Mouse (Mus musculus) lung, postnatal 4 days (tissue): ENCODE results near the gene Ppp2r5c.

Experiments
- DNase-seq, 2 experiments: peaks; one replicate each; pipeline ENCODE4 v3.0.0; 2021

The Ppp2r5c gene

DNA sequence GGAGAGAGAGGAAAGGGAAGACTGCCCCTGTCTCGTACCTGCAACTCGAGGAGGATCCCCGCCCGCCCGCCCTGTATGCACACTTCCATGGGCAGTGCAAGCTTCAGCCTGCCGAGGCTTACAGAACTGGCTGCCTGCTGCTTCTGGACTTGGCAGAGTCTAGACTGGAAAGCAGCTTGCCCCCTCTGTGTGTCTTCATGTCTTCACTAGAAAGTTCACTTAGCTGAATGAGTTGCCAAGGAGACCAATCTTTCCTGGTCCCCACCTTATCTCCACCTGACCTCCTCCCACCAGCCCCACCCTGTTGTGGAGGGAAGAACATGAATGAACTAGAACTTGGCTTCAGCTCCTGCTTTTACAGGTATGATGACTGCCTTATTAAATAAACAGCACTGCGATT is 66.0 kb downstream of the Ppp2r5c start:
- DNase-seq, result no peak

DNA sequence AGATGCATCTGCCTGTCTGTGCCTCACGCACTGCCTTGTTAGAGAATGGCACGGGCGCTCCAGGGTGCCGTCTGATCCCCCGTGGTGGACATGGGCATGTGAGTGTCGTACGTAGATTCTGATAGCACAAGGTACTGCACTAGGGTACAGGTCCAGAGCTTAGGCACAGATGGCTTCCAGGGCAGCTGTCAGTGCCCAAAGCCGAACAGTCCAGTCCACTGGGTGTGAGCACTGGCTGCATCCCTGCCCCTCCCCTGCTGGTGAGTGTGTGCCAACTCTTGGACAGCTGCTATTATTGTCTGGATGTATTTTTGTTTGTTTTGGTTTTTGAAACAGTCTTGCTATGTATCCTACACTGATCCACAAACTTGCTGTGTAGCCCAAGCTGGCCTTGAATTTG is 68.8 kb downstream of the Ppp2r5c start:
- DNase-seq, result peak in 1 of 2 experiments; percentile 60

DNA sequence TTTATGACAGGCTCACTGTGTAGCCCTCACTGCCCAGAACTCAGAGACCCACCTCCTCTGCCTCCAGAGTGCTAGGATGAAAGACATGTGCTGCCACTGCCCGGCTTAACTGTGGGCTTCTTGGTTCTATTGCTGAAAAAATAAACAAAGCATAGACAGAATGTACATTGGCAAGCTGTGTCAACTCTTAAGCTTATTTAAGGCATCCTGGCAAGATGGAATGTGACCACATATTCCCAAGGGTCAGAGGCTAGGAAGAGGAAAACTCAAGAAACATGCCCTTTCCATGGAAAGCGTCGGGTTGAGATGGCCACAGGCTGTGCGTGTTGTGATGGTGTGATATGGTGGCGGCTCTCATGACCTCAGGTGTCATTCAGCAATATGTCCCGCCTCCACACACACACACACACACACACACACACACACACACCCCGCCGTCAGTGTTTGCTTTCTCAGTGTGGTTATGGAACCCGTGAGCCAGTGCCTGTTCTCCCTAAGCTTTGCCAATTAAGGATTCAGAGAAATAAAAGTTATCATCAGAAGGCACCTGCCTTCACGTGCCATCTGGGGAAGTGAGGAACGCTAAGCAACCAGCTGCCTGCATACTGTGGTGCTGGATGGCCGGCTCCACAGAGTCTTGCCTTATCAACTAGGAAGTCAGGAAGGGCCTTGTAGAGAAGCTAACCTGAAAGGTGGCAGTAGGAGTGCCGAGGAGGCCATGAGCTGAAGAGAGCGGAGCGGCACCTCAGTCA is 73.5 kb downstream of the Ppp2r5c start:
- no peak for DNase-seq

DNA sequence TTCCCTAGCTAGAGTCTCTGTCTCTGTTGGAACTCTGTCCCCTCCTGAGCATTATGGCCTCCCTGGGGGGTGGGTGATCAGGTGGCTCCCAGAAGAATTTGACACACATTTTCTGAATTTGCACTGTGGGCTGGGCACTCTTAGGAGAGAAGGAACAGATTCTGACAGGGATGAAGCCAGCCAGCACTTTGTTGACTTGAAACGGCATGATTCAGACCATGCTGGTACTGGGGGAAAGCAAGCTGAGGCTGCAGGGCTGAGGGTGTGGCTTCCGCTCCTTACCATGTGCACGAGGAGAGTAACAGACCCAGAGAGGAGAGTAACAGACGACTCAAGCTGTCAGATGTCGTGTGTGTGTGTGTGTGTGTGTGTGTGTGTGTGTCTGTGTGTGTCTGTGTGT is 76.6 kb downstream of the Ppp2r5c start:
- DNase-seq, result no peak

DNA sequence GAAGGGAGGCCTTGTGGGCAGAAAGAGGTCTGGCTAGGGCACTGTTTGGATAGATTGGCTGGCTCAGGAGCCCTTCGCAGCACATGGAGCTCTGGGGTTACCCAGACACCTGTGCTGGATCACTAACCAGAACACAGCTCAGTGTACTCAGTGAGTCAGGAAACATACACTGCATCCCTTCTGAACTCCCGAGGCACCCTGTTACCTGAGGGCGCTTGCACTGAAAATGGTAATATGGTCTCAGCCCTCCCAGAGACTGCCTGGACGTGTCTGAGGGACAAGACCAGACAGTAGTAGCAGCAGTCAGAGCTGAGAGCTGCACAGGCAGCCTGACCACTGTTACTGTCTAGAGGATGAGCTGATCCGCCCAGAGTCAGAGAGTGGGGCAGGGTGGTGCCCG is 85.8 kb downstream of the Ppp2r5c start:
- DNase-seq, result no peak

DNA sequence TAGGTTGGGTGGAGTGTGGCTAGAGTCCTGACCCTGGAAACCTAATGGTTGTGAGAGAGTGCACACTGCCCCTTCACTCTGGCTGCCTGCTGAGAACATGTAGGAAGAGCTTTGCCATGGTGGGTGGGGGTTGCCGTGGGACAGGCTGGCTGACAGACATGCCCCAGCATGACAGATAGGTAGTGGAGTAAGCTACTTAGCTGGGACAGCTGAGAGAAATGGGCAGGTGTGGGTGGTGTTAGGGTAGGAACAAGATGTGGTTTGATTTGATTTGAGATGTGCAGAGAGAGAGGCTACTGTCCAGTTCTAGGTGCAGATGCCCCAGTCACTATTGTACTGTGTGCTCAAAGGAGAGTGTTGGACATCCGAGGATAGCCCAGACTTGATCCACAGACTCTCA is 86.2 kb downstream of the Ppp2r5c start:
- DNase-seq, result no peak

DNA sequence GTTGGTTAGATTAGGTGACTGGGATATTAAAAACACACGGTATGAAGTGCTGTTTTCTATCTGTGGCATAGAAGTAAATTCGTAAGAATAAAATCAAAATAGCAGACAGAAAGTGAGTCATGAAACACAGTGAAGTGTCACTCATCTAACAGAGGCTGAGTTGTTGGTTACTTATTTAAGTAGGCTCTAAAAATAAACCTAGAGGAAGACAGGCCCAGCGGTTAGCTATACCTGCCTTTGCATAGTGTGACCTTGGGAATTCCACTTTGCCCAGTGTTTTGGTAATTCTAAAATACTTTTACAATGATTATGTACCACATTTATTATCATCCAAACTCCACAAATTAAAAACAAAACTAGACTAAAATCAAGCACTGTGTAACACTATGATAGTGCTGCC is 86.9 kb downstream of the Ppp2r5c start:
- no peak for DNase-seq

DNA sequence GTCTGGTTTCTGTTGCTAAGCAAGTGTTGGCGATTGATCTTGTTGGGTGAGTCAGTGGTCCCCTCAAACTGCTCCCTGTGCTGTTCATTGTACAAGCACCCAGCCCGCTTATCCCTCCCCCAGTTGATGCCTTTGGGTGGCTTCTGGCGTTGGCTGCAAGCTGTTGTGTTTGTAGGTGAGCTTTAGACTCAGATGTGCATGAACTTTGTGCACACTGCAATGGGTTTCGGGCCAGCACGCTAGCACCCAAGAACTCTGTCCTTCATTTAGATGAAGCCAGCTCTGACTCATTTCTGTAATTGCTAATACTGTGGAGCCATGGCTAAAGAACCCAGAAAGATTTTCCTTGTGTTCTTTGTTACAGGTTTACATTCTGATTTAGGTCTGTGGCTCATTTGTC is 88.4 kb downstream of the Ppp2r5c start:
- no peak for DNase-seq

DNA sequence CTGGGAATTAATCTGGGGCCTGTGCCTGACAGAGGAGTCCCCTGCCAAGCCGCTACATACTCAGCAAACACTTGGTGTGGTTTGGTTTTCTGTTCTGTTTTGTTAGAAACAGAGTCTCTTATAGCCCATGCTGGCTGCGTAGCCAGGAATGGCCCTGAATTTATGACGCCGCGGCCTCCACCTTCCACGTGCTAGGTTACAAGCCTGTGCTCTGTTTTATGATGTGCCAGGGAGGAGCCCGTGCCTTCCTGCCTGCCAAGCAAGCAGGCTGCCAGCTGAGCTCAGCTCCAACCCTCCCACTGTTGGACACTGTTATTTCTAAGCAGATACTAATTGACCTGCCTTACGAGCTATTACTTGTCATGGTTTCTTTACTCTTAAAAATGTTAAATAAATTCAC is 90.8 kb downstream of the Ppp2r5c start:
- no peak for DNase-seq

DNA sequence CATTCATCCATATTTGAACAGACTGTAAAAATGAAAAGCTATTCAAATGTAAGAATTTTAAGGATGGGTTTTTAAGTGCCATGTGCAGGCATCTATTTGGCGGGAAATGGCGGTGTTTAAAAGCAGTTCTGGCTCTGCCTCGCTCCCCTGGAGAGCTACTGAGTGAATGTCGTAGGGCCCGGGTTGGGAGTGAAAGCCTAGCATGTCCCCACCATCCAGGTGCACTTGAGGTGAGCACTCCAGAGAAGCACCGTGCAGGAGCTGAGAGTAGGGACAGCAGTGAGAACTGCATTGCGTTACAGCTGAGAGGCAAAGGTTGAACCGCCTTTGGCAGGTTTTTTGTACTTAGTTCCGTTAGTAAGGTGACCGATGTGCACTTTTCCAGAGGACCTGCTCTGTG is 92.4 kb downstream of the Ppp2r5c start:
- DNase-seq, result no peak

DNA sequence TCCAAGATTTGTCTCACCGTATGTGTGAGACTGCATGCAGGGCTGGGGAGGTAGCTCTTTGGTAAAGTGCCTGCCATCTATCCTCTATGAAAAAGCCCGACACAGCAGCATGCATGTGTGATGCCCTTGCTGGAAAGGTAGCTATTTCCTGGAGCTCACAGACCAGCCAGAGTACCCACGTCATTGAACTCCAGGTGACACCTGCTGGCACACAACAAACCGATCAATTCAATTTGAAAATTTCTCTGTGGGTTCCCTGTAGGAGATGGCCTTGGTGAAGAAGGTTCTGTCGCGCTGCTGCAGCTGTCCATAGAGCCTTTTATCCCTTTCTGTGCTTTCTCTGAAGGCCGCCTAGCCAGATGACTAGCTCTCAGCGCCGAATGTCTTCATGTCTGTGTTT is 92.9 kb downstream of the Ppp2r5c start:
- no peak for DNase-seq

DNA sequence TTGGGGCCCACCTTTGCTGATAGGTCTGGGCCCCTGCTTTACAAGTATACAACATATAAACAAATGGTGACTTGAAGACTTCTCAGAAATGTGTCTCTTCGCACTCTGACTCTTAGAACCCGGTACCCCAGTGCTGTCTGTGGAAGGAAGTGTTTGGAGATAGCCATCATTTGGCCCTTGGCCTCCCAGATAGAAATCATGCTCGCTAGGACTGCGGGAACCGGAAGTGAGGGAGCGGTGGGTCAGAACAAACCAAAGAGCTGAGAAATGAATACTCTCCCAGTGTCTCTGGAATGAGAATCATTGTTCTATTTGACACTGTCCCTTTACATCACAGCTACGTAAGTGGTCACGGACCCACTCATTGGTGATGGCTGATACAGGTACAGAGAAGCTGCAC is 93.4 kb downstream of the Ppp2r5c start:
- DNase-seq, result no peak

DNA sequence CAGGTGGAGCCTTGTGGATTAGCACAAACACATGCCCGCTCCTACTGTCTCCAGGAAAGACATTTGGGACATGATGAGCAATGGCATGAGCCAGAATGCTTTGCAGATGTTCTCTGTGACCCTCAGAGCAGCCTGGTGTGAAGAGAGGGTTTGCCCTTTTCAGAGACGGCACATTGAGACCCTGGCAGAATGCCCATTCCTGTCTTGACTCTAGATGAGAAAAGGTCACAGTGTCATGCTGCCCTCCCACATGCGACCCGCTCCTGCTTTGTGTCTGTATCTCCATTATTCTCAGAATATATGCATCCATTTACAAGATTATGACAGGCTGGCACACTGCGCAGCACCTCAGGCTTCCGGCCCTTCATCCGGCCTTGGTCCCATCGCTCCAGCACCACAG is 94.1 kb downstream of the Ppp2r5c start:
- DNase-seq, result no peak

DNA sequence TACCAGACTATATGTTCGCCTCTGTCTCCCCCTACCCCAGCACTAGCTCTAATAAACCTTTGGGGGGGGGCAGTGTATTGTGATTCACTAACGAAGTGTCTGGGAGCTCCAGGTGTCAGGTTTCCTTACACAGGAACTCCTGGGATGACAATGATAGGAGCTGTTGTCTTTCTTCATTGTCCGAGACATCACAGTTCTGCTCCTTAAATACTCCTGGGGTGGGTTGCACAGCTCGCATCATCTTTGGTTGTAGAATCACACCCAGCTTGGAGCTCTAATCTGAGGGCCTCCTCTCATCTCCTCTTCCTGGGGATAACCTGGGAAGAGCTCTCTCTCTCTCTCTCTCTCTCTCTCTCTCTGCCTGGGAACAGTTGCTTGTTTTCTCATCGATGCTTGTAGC is 94.6 kb downstream of the Ppp2r5c start:
- no peak for DNase-seq

DNA sequence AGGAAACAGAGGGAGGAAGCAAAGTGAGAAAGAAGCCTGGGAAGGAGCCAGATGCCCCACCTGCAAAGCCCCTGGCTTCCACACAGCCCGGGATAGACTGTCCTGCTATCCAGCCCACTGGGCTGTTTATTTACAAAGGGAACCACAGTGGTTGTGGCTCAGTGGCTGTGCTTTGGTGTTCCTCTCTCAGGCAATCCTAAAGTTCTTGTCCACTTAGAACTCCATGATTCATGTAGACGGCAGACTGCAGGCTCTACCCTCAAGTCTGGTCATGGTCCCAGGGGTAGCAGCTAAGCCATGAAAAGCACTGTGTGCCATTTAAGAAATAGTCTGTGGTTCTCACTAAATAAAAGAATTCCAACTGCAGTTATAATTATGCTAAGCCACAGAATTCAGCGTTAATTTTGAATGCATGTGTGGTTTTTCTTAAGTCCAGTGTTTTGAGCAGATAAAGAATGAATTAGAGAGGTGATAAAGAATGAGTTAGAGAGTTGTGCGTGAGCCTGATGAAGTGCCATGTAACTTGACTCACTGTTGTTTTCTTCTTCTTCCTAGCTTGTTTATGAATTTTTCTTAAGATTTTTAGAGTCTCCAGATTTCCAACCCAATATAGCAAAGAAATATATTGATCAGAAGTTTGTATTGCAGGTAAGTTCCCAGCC is 98.3 kb downstream of the Ppp2r5c start:
- DNase-seq, result no peak

DNA sequence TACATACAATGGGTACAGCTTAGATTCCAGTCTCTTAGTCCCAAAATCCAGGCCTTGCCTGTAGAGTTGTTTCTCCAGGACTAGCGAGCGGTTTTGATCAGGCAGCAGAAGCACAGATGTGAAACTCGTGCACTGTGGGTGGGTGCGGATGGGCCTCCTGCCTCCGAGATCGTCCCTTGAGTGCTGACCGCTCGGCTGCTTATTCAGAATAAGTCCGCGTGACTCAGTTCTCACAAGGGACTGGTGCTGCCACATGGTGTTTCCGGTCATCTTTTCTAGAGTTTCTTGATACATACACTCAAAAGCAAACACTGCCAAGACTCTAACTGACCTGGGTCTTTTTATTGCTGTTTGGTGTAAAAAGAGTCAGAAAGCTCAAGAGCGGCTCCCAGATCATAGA is 100.7 kb downstream of the Ppp2r5c start:
- DNase-seq, result no peak

DNA sequence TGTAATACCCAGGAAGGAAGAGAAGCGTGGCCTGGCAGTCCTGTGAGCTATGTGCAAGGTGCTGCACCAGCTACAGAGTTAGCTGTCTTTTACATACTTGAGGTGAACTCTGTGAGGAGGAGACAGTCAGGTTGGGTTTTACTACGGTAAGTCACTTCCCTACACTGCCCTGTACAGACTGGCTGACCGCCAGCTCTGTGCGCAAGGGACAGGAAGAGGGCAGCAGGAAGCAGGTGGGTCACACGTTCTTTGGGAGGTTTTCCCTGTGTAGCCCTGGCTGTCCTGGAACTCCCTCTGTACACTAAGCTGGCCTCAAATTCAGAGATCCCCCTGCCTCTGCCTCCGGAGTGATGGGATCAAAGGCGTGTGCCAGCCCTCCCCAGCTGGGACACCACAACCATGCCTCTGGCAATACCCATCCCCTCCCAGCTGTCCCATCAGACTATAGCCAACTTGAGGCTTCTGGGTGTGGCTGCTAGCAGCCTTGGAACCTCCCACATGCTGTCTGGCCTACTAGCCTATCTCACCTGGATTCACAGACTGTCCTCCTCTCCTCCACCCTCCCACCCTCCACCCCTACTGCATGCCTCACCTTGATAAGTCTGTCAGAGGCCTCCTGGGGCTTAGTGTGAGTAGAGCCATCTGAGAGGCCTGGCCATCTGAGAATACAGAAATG is 102.7 kb downstream of the Ppp2r5c start:
- DNase-seq, result no peak

DNA sequence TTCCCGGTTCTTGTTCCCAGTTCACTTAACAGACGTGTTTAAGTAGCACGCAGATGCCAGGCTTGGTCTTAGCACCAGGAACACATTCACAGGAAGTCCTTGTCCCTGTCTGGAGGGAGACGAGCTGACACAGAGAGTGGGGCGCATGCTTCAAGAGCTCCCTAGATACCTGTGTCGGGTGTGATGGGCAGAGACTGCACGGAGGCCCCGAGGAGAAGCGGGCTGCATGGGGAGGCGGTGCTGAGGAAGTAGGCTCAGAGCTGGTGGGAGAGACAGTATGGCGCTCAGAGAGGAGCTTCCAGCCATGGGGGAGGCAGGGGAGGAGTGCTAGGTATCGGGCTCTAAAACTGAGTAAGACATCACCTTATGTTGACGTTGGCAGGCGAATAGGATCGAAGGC is 103.4 kb downstream of the Ppp2r5c start:
- no peak for DNase-seq

DNA sequence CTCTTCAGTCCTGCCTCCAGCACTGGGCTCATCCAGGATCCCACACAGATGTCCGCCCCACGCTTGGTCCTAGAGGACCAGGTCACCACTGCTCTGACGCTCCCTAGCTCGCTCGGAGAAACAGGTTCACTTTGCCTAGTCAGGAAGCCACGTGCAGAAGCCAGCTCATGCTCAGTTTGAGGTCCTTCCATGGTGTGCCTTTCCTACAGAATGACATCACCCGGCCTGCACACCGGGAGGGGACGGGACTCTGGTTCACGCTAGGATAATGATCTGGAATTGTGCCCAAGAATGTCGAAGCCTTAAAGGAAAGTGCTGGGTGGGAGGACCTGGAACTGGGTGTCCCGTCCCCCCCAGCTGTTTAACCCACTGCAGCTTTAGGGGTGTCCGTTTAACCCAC is 105.2 kb downstream of the Ppp2r5c start:
- no peak for DNase-seq

DNA sequence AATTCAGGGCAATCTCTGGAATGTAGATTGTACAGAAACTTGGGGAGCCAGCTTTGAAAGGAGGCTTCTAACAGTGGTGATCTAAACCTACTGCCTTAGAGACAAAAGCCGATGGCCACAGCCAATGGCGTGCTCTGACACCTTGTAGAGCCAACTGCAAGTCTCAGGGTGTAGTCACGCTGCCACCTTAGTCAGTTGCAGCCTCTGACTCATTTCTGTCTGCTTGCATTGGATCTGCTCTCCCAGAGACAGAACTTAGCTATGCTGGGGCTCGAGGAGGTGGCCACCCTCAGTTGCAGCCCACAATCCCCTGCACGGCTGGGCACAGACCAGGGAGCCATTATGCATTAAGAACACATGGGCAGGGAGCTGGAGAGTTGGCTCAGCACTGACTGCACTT is 106.4 kb downstream of the Ppp2r5c start:
- no peak for DNase-seq

DNA sequence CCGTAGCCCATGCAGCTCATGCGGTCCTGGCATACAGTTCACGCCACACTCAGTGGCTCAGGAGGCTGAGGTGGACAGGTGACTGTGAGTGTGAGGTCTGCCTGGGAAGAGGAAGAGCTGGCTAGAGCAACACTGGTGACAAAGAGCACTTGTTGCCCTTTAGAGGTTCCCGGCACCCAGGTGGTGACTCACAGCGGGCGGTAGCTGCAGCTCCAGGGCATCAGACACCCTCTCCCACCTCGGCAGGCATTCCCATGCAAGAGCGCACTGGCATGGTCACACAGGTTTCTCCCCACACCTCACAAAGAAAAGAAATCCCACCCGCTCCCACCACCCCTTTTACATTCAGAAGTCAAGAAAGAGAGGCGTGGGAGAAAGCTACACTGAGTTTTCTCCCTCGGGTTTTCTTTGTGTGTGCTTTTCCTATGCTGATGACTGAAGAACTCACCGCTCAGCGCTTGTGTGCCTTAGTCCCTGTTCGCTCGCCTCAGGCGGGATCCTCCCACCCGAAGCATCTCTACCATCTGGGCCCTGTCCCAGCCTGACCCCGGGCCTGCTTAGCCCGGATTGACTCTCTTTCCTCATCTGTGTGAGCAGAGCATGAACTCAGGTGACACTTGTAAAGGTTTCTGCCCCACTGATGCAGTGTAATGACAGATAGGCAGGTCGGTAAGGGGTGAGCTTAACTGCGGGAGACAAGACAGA is 108.8 kb downstream of the Ppp2r5c start:
- DNase-seq, result peak in 1 of 2 experiments; percentile 43

DNA sequence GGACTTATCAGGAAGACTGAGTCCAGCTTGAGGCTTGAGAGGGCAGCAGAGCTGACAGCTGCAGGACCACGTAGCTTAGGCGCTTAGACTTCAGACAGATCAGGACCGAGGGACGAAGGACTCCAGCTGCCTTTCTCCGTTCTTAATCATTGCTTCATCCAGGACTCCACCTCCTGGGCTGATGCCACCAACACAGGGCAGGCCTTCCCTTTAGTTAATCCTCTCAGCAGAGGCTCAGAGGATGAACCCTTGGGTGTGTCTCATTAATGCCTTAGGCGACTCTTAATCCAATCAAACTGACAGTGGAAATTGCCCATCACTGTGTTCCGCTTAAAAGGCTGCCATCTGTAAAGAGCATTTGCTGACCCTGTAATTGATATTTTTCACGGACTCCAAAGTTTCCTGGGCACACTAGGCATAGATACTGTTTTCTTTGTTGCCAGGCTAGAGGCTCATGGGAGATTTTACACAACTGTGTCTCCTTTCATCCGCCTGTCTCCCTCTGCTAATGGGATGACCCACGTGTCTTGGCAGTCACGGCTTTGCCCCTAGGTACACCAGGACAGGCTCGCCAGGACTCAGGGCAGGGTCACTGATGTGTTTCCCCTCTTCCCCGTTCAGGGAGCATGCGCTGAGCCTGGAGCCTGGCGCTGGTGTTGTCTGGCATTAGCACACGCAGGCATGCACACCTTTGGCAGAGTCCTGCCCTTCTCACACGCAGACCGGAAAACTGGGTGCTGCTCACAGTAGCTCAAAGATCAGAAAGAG is 110.1 kb downstream of the Ppp2r5c start:
- peak; percentile 50 to 86 for DNase-seq

DNA sequence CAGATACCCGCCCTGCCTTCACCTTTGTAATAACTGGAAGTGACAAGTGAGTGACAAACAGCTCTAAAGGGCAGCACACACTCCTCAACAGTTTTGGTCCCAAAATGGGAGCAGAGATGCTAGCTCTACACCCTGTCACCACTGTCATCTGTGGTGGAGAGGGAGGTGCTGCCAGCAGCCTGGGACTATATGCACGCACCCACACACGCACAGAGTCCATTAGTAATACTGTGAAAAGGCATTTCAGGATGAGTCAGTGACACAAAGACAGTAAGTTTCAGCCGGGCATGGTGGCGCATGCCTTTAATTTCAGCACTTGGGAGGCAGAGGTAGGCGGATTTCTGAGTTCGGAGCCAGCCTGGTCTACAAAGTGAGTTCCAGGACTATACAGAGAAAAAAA is 111.3 kb downstream of the Ppp2r5c start:
- no peak for DNase-seq
